Mouse (Mus musculus) neural tube, embryonic 13.5 days (tissue): ENCODE data around the gene Ank3. TPM values are rescaled to one million over a fixed set of nuclear protein-coding genes. Genes with fewer than 3 reads are reported as not detected.

Experiments used
- ATAC-seq: fragments of 200-750 bp; cut with Nextera tagmentation; 2 replicates; pipeline ENCODE4 v1.8.0; 2017; ENCODE audit warnings: low read depth, mild to moderate bottlenecking, moderate TSS enrichment, moderate library complexity
- H3K27ac ChIP-seq: fragments of 300-500 bp; sonication (generic); replicated peaks from 2 replicates; pipeline ENCODE4 v1.5.1; 2015; ENCODE audit warnings: moderate library complexity, mild to moderate bottlenecking, inconsistent platforms
- H3K27me3 ChIP-seq: fragments of 300-500 bp; sonication (generic); 2 replicates; pipeline ENCODE4 v1.6.1; 2015; ENCODE audit warnings: mild to moderate bottlenecking, inconsistent platforms
- H3K36me3 ChIP-seq: fragments of 300-500 bp; sonication (generic); 2 replicates; pipeline ENCODE4 v1.6.1; 2015; ENCODE audit warnings: mild to moderate bottlenecking, inconsistent platforms
- H3K4me1 ChIP-seq: fragments of 300-500 bp; sonication (generic); replicated peaks from 2 replicates; pipeline ENCODE4 v1.6.1; 2015; ENCODE audit warnings: inconsistent platforms
- H3K4me2 ChIP-seq: fragments of 300-500 bp; sonication (generic); 2 replicates; pipeline ENCODE4 v1.6.1; 2015; ENCODE audit warnings: inconsistent platforms, mild to moderate bottlenecking, moderate library complexity
- H3K4me3 ChIP-seq: fragments of 300-500 bp; sonication (generic); 2 replicates; pipeline ENCODE4 v1.5.1; 2015; ENCODE audit warnings: mild to moderate bottlenecking, inconsistent platforms
- H3K9ac ChIP-seq: fragments of 300-500 bp; sonication (generic); 2 replicates; pipeline ENCODE4 v1.6.1; 2015; ENCODE audit warnings: moderate library complexity, mild to moderate bottlenecking, inconsistent platforms
- H3K9me3 ChIP-seq: fragments of 300-500 bp; sonication (generic); 2 replicates; pipeline ENCODE4 v1.6.1; 2016; ENCODE audit warnings: inconsistent platforms
- WGBS: fragments of 180-500 bp; shearing (Covaris S2); methylation state at CpG from one replicate; pipeline ENCODE4 v1.1.7; 2015; 5-methylcytosine and 5-hydroxymethylcytosine counted together
- polyA plus RNA-seq: library from polyadenylated mRNA; unstranded; fragments of >200 nt; fragmentation: Nextera tagmentation; extraction: Ambion mirVana; gene quantifications from 2 replicates; pipeline ENCODE4 v1.2.1, GENCODE M21; 2015

Gene Ank3
- polyA plus RNA-seq, 1 experiment from 2014 or later, result 104 TPM

GRCm38 (mm10) chr10:69531569-69531968 is 133.0 kb downstream of the Ank3 start:
- peaks cover 13% of the 10 kb centered on the region for H3K4me1 ChIP-seq
- H3K27ac ChIP-seq, result peak overlapping the region; percentile 98; the same call in 1 of the 2 replicates
- no peak overlapping the region for H3K9ac ChIP-seq
- no peak for ATAC-seq
- no peaks in the 10 kb centered on the region for H3K36me3 ChIP-seq
- H3K4me2 ChIP-seq, result peak overlapping the region; percentile 79; the same call in 1 of the 2 replicates
- H3K4me3 ChIP-seq, result no peak overlapping the region
- no peaks in the 10 kb centered on the region for H3K27me3 ChIP-seq
- WGBS, result 81% methylated on average over 5 of the region's 5 CpGs
- no peaks in the 10 kb centered on the region for H3K9me3 ChIP-seq

- WGBS, result 35% methylated on average over 10 of the region's 10 CpGs
- Histone ChIP-seq H3K4me2 (peak overlapping the region; percentile 79), H3K27ac (peak overlapping the region; percentile 98), H3K9me3 (no peaks in the 10 kb centered on the region), H3K27me3 (no peaks in the 10 kb centered on the region), H3K4me3 (peak overlapping the region; percentile 76; the same call in 1 of the 2 replicates), H3K36me3 (no peaks in the 10 kb centered on the region), H3K9ac (no peak overlapping the region), H3K4me1 (peaks cover 20% of the 10 kb centered on the region)
- peak; percentile 24; the same call in 1 of the 2 replicates for ATAC-seq
These were observed 133.7 kb downstream of the Ank3 start for GRCm38 (mm10) chr10:69532169-69532730.

- Histone ChIP-seq H3K4me3 (peak overlapping the region; percentile 76), H3K4me1 (peaks cover 35% of the 10 kb centered on the region), H3K27me3 (no peaks in the 10 kb centered on the region), H3K9ac (peak overlapping the region; percentile 95), H3K27ac (peak overlapping the region; percentile 98), H3K36me3 (no peaks in the 10 kb centered on the region), H3K9me3 (no peaks in the 10 kb centered on the region), H3K4me2 (peak overlapping the region; percentile 79)
- peak; percentile 71 for ATAC-seq
- 2% methylated on average over 22 of the region's 22 CpGs for WGBS
These were observed 135.2 kb downstream of the Ank3 start for GRCm38 (mm10) chr10:69533505-69534388.

- Histone ChIP-seq H3K27me3 (no peaks in the 10 kb centered on the region), H3K4me2 (peak overlapping the region; percentile 79), H3K4me1 (peaks cover 36% of the 10 kb centered on the region), H3K9ac (peak overlapping the region; percentile 95), H3K9me3 (no peaks in the 10 kb centered on the region), H3K4me3 (peak overlapping the region; percentile 76), H3K36me3 (no peaks in the 10 kb centered on the region), H3K27ac (peak overlapping the region; percentile 98)
- WGBS, result 29% methylated on average over 9 of the region's 9 CpGs
- ATAC-seq, result no peak
These were observed 136.1 kb downstream of the Ank3 start for GRCm38 (mm10) chr10:69534716-69535115.

- peaks cover 41% of the 10 kb centered on the region for H3K4me1 ChIP-seq
These were observed 136.8 kb downstream of the Ank3 start for GRCm38 (mm10) chr10:69535123-69535930.

GRCm38 (mm10) chr10:69535931-69536200 is 137.3 kb downstream of the Ank3 start:
- Histone ChIP-seq H3K4me1 (peaks cover 43% of the 10 kb centered on the region), H3K27me3 (no peaks in the 10 kb centered on the region), H3K27ac (peak overlapping the region; percentile 98), H3K4me2 (peak overlapping the region; percentile 79), H3K9ac (peak overlapping the region; percentile 95), H3K36me3 (0 out of 2 replicates have a peak, but pooled peaks cover 5% of the 10 kb centered on the region), H3K9me3 (no peaks in the 10 kb centered on the region), H3K4me3 (peak overlapping the region; percentile 76)
- ATAC-seq, result peak; percentile 30; the same call in 1 of the 2 replicates
- WGBS, result 14% methylated on average over 4 of the region's 4 CpGs

More at GRCm38 (mm10) chr10:69535123-69535930, 136.8 kb downstream of the Ank3 start:
- 29% methylated on average over 15 of the region's 15 CpGs for WGBS
- Histone ChIP-seq H3K9ac (peak overlapping the region; percentile 95), H3K4me2 (peak overlapping the region; percentile 79), H3K4me3 (peak overlapping the region; percentile 76), H3K36me3 (0 out of 2 replicates have a peak, but pooled peaks cover under 1% of the 10 kb centered on the region), H3K9me3 (no peaks in the 10 kb centered on the region), H3K27ac (peak overlapping the region; percentile 98), H3K27me3 (no peaks in the 10 kb centered on the region)
- peak; percentile 45 for ATAC-seq

- 56% methylated on average over 9 of the region's 9 CpGs for WGBS
- 0 out of 2 replicates have a peak, but pooled peaks cover 5% of the 10 kb centered on the region for H3K36me3 ChIP-seq
- peak overlapping the region; percentile 79 for H3K4me2 ChIP-seq
- peaks cover 48% of the 10 kb centered on the region for H3K4me1 ChIP-seq
- peak overlapping the region; percentile 95 for H3K9ac ChIP-seq
- no peaks in the 10 kb centered on the region for H3K9me3 ChIP-seq
- peak overlapping the region; percentile 98 for H3K27ac ChIP-seq
- H3K4me3 ChIP-seq, result peak overlapping the region; percentile 76
- no peak for ATAC-seq
- no peaks in the 10 kb centered on the region for H3K27me3 ChIP-seq
These were observed 138.0 kb downstream of the Ank3 start for GRCm38 (mm10) chr10:69536372-69537075.

GRCm38 (mm10) chr10:69538236-69538635 is 139.7 kb downstream of the Ank3 start:
- peak overlapping the region; percentile 76; the same call in 1 of the 2 replicates for H3K4me3 ChIP-seq
- H3K36me3 ChIP-seq, result 0 out of 2 replicates have a peak, but pooled peaks cover 5% of the 10 kb centered on the region
- H3K27ac ChIP-seq, result no peak overlapping the region
- WGBS, result 91% methylated on average over 2 of the region's 2 CpGs
- H3K9ac ChIP-seq, result 0 out of 2 replicates have a peak overlapping the region, but pooled peaks have one; percentile 95
- peak overlapping the region; percentile 79 for H3K4me2 ChIP-seq
- peaks cover 47% of the 10 kb centered on the region for H3K4me1 ChIP-seq
- H3K27me3 ChIP-seq, result no peaks in the 10 kb centered on the region
- ATAC-seq, result no peak
- H3K9me3 ChIP-seq, result no peaks in the 10 kb centered on the region

GRCm38 (mm10) chr10:69542439-69542838 is 143.9 kb downstream of the Ank3 start:
- Histone ChIP-seq H3K4me2 (no peak overlapping the region), H3K4me1 (peaks cover 55% of the 10 kb centered on the region), H3K27ac (no peak overlapping the region), H3K9me3 (no peaks in the 10 kb centered on the region), H3K27me3 (no peaks in the 10 kb centered on the region), H3K9ac (no peak overlapping the region), H3K36me3 (0 out of 2 replicates have a peak, but pooled peaks cover 5% of the 10 kb centered on the region), H3K4me3 (no peak overlapping the region)
- ATAC-seq, result no peak
- WGBS, result 78% methylated on average over 3 of the region's 3 CpGs

- no peak overlapping the region for H3K4me3 ChIP-seq
- H3K9me3 ChIP-seq, result no peaks in the 10 kb centered on the region
- WGBS, result 92% methylated on average over 10 of the region's 10 CpGs
- H3K4me1 ChIP-seq, result peaks cover 40% of the 10 kb centered on the region
- ATAC-seq, result no peak
- H3K9ac ChIP-seq, result no peak overlapping the region
- peaks cover 5% of the 10 kb centered on the region; the same call in 1 of the 2 replicates for H3K36me3 ChIP-seq
- no peak overlapping the region for H3K4me2 ChIP-seq
- no peak overlapping the region for H3K27ac ChIP-seq
- no peaks in the 10 kb centered on the region for H3K27me3 ChIP-seq
These were observed 145.5 kb downstream of the Ank3 start for GRCm38 (mm10) chr10:69543876-69544620.
